Mouse (Mus musculus) neural tube, embryonic 12.5 days (tissue): ENCODE results near the gene Gm10518. TPM values are rescaled to one million over a fixed set of nuclear protein-coding genes. Genes with fewer than 3 reads are reported as not detected.

Source experiments
- ATAC-seq: fragments of 200-750 bp; cut with Nextera tagmentation; 2 replicates; pipeline ENCODE4 v1.8.0; 2017; ENCODE audit warnings: low read depth, mild to moderate bottlenecking, moderate TSS enrichment, moderate library complexity; ENCODE audit not compliant: low FRiP score
- H3K27ac ChIP-seq: fragments of 300-500 bp; sonication (generic); 2 replicates; pipeline ENCODE4 v1.5.1; 2016
- H3K27me3 ChIP-seq: fragments of 300-500 bp; sonication (generic); replicated peaks from 2 replicates; pipeline ENCODE4 v1.6.1; 2016; ENCODE audit warnings: mild to moderate bottlenecking
- H3K36me3 ChIP-seq: fragments of 300-500 bp; sonication (generic); 2 replicates; pipeline ENCODE4 v1.6.1; 2016; ENCODE audit warnings: mild to moderate bottlenecking
- H3K4me1 ChIP-seq: fragments of 300-500 bp; sonication (generic); 2 replicates; pipeline ENCODE4 v1.6.1; 2016
- H3K4me2 ChIP-seq: fragments of 300-500 bp; sonication (generic); replicated peaks from 2 replicates; pipeline ENCODE4 v1.6.1; 2016; ENCODE audit warnings: mild to moderate bottlenecking
- H3K4me3 ChIP-seq: fragments of 300-500 bp; sonication (generic); 2 replicates; pipeline ENCODE4 v1.5.1; 2016
- H3K9ac ChIP-seq: fragments of 300-500 bp; sonication (generic); 2 replicates; pipeline ENCODE4 v1.6.1; 2016; ENCODE audit warnings: mild to moderate bottlenecking
- H3K9me3 ChIP-seq: fragments of 300-500 bp; sonication (generic); 2 replicates; pipeline ENCODE4 v1.6.1; 2016; ENCODE audit warnings: mild to moderate bottlenecking
- WGBS: fragments of 180-500 bp; shearing (Covaris S2); methylation state at CpG from one replicate; pipeline ENCODE4 v1.1.7; 2016; 5-methylcytosine and 5-hydroxymethylcytosine counted together
- polyA plus RNA-seq: library from polyadenylated mRNA; unstranded; fragments of >200 nt; fragmentation: Nextera tagmentation; extraction: Ambion mirVana; gene quantifications from 2 replicates; pipeline ENCODE4 v1.2.1, GENCODE M21; 2016

The Gm10518 gene
- polyA plus RNA-seq: 0.18 TPM in 1 of 2 replicates, not detected in the other

DNA sequence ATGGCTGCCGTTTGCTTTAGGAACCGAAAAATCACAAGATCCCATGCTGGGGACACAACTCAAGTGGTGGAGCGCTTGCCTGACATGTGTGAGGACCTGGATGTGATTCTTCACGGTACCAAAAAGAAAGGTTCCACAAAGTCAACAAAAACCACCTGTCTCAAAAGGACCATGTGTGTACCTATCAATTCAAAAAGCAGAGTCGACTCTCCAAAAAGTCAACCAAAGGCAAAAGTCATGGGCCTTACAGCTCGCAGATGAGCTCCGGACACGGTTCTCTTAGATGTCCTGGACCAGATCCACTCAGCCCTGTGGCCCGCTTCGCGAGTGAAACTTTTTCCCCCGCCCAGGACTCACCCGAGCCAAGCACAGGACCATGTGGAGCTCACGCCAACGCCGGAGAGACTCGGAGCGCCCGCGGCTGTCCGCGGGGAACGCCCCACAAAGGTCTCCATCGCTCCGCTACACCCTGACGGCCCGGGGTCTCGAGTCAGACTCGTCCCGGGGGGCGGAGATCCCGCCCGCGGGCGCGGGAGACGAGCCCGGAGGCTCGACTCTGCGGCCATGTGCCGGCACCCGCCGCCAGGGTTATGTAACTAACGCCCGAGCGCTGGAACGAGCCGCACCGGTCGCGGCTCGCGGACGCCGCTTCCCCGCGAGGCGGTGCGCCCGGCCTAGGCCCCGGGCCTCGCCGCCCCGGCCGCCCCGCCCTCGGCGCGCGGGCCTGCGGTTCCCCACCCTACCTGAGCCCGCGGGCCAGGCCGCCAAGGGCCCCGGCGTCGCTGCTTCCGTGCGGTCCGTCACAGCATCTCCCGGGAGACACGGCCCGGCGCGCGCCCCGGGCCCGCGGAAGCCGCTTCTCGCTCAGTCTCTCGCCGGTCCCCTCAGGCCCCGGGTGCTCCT, at the start of gene Gm10518:
Gene Gm10518, plus strand, starts transcription at position 767 of the 903 bp plus-strand sequence.
- Histone ChIP-seq H3K4me2 (peak within 1 kb of the TSS; percentile 82), H3K9me3 (no peaks in the 10 kb centered on the region), H3K36me3 (peaks cover 9% of the 10 kb centered on the region), H3K9ac (peak within 1 kb of the TSS; percentile 94), H3K27ac (peak within 1 kb of the TSS; percentile 90), H3K27me3 (no peaks in the 10 kb centered on the region), H3K4me3 (peak within 1 kb of the TSS; percentile 85), H3K4me1 (peaks cover 16% of the 10 kb centered on the region)
- peak; percentile 75 for ATAC-seq
- under 1% methylated on average over 94 of the region's 94 CpGs for WGBS

DNA sequence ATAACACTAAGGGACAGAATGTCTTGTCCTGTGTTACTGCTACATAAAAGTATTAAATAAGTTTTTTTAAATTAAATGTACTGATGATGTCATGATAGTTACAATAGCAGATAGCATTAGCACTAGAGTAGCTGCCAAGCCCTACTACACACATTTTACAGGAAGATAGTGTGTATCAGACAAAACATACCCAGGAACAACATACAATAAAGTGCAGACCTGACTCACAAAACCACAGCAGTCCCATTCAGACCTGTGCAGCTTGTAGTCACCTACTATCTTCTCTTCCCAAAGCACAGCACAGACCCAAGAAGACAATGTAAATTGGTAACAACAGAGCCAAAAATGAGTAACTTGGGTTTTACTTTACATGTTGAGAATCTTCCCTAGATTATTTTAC, 46.7 kb upstream of the Gm10518 start:
- ATAC-seq: no peak
- Histone ChIP-seq H3K27ac (no peak overlapping the region), H3K9me3 (no peaks in the 10 kb centered on the region), H3K4me3 (no peak overlapping the region), H3K27me3 (no peaks in the 10 kb centered on the region), H3K4me1 (no peaks in the 10 kb centered on the region), H3K36me3 (peaks cover 77% of the 10 kb centered on the region), H3K4me2 (no peak overlapping the region), H3K9ac (no peak overlapping the region)

DNA sequence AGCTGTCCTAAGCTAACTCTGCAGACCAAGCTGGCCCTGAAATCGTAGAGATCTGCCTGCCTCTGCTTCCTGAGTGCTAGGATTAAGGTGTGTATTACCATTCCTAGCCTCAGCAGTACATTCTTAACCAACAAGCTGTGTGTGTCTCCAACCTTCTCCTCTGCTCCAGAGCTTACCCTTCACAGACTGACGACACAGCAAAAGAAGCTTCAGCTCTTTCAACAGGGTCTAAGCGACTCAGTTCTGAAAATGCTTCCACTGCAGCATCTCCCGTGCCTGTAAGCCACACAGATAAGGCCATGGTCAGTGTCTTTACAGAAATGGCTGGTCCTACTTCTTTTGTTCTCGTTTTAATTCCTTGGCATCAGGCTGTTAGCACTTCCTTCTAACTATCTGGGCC, 43.1 kb upstream of the Gm10518 start:
- 94% methylated on average over 5 of the region's 5 CpGs for WGBS
- H3K27me3 ChIP-seq: no peaks in the 10 kb centered on the region
- peaks cover 80% of the 10 kb centered on the region for H3K36me3 ChIP-seq
- no peak for ATAC-seq
- H3K9me3 ChIP-seq: no peaks in the 10 kb centered on the region
- no peak overlapping the region for H3K27ac ChIP-seq
- H3K4me3 ChIP-seq: no peak overlapping the region
- no peak overlapping the region for H3K9ac ChIP-seq
- H3K4me2 ChIP-seq: no peak overlapping the region
- no peaks in the 10 kb centered on the region for H3K4me1 ChIP-seq

DNA sequence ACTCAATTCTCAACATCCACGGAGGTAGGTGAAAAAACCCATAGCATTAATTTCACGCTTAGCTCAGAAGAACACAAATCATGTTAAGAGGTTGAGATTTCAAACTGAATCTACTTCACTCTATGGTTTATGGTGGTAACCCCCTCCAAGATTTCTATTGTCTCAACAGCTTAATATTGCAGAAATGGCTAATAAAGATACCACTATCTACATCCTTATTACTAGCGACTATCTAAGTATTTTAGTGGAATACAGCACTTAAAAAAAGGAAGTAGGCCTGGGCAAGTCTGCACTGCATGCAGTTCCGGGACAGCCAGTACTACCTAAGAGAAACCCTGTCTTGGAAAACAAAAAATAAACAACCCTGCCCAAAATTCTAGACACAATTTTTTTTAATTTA, 42.6 kb upstream of the Gm10518 start:
- Histone ChIP-seq H3K27ac (no peak overlapping the region), H3K4me1 (no peaks in the 10 kb centered on the region), H3K4me2 (no peak overlapping the region), H3K9me3 (no peaks in the 10 kb centered on the region), H3K9ac (no peak overlapping the region), H3K4me3 (no peak overlapping the region), H3K36me3 (peaks cover 79% of the 10 kb centered on the region), H3K27me3 (no peaks in the 10 kb centered on the region)
- no peak for ATAC-seq
- 87% methylated on average over 4 of the region's 4 CpGs for WGBS

DNA sequence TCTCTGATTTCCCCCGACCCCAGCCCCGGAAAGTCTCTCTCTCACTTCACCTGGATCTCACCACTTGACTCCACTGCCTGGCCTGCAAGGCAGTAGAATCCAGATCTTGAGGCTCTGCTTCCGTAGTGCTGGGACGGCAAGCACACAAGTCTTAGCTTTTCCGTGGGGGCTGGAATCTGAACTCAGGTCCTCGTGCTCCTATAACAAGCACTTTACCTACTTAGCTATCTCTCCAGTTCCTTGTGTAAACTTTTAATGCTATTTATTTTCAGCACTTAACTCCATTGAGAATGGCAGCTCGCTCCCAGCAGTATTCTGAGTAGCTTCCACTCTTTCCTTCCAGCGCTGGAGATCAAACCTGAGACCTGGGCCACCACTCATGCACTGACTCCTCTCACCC, 26.3 kb upstream of the Gm10518 start:
- ATAC-seq: no peak
- no peak overlapping the region for H3K9ac ChIP-seq
- H3K9me3 ChIP-seq: no peaks in the 10 kb centered on the region
- H3K27me3 ChIP-seq: no peaks in the 10 kb centered on the region
- 93% methylated on average over 8 of the region's 8 CpGs for WGBS
- no peak overlapping the region for H3K4me2 ChIP-seq
- H3K27ac ChIP-seq: no peak overlapping the region
- H3K4me1 ChIP-seq: no peaks in the 10 kb centered on the region
- peaks cover 78% of the 10 kb centered on the region for H3K36me3 ChIP-seq
- no peak overlapping the region for H3K4me3 ChIP-seq

DNA sequence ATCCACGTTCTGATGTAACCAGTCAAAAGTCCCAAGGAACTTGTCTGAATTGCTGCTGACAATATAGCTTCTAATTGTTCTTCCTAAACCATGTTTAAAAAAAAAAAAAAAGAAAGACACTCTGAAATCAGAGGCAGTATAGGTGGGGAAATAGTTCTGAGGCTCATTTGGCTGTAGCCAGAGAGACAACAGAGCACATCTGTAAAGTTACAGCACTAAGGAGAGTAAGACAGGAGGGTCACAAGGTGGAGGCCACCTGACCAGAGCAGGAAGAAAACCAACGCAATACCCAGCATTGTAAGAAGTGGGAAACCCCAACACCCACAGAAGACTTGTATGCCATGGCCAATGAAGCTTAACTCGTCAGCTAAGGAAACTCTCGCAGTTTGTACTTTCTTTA, 19.1 kb upstream of the Gm10518 start:
- no peaks in the 10 kb centered on the region for H3K4me1 ChIP-seq
- H3K4me2 ChIP-seq: no peak overlapping the region
- no peaks in the 10 kb centered on the region for H3K9me3 ChIP-seq
- no peak overlapping the region for H3K9ac ChIP-seq
- no peaks in the 10 kb centered on the region for H3K27me3 ChIP-seq
- peaks cover 62% of the 10 kb centered on the region for H3K36me3 ChIP-seq
- ATAC-seq: no peak
- H3K27ac ChIP-seq: no peak overlapping the region
- no peak overlapping the region for H3K4me3 ChIP-seq
- 91% methylated on average over 4 of the region's 4 CpGs for WGBS

DNA sequence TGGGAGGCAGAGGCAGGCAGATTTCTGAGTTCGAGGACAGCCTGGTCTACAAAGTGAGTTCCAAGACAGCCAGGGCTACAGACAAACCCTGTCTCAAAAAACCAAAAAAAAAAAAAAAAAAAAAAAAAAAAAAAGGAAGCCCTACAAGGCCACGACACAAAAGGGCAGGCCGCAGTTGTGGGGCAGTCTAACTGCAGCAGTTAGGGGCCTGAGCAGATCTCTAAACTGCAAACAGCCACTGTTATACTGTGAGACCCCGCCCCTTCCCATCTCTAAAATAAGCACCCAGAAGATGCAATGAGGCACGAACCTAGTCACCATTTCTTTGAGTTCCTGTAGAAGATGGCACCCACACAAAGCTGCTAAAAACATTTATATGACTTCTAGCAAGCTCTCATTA, 17.7 kb upstream of the Gm10518 start:
- H3K4me1 ChIP-seq: no peaks in the 10 kb centered on the region
- 95% methylated on average over 5 of the region's 5 CpGs for WGBS
- H3K9me3 ChIP-seq: no peaks in the 10 kb centered on the region
- H3K4me2 ChIP-seq: no peak overlapping the region
- no peak for ATAC-seq
- H3K27me3 ChIP-seq: no peaks in the 10 kb centered on the region
- H3K36me3 ChIP-seq: peaks cover 60% of the 10 kb centered on the region
- H3K27ac ChIP-seq: no peak overlapping the region
- no peak overlapping the region for H3K9ac ChIP-seq
- no peak overlapping the region for H3K4me3 ChIP-seq

DNA sequence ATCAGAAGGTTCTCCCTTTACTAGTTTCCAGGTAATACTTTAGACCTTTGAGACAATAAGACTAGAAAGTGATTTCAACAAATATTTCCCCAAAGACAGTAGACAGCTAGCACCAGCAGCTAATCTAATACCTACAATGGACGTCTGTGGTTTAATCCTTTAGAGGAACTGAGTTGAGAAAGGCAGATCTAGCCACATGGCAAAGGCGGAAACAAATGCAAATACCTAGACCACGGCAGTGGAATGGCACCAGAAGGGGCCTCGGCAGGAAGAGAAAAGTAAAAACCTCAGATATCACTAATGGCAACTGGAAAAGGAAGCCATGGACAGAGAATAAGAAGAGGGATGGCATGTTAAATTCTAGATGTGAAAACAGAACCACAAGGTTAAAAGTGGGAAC, 15.9 kb upstream of the Gm10518 start:
- no peak for ATAC-seq
- no peak overlapping the region for H3K4me3 ChIP-seq
- H3K27ac ChIP-seq: no peak overlapping the region
- no peaks in the 10 kb centered on the region for H3K4me1 ChIP-seq
- H3K27me3 ChIP-seq: no peaks in the 10 kb centered on the region
- WGBS: 88% methylated on average over 4 of the region's 4 CpGs
- no peak overlapping the region for H3K9ac ChIP-seq
- peaks cover 67% of the 10 kb centered on the region for H3K36me3 ChIP-seq
- H3K4me2 ChIP-seq: no peak overlapping the region
- H3K9me3 ChIP-seq: no peaks in the 10 kb centered on the region

DNA sequence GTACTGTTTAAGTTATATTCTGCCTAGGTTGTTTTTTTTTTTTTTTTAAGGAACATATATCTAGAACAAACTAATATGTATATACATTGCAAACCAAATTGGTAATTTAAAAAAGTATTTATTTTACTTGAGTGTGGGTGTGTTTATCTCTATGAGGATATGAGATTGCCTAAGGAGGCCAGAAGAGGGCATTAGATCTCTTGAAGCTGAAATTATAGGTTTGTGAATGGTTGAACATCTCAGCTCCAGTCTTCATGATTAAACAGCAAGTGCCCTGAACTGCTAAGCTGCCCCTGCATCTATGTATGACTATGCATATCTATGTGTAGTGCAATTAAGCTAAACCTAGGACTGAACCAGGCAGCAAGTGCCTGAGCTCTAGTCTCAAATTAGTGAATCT, 4.4 kb upstream of the Gm10518 start:
- Histone ChIP-seq H3K27me3 (no peaks in the 10 kb centered on the region), H3K36me3 (peaks cover 42% of the 10 kb centered on the region), H3K9ac (no peak overlapping the region), H3K4me2 (no peak overlapping the region), H3K9me3 (no peaks in the 10 kb centered on the region), H3K4me3 (no peak overlapping the region), H3K4me1 (peaks cover 16% of the 10 kb centered on the region), H3K27ac (no peak overlapping the region)
- ATAC-seq: no peak

DNA sequence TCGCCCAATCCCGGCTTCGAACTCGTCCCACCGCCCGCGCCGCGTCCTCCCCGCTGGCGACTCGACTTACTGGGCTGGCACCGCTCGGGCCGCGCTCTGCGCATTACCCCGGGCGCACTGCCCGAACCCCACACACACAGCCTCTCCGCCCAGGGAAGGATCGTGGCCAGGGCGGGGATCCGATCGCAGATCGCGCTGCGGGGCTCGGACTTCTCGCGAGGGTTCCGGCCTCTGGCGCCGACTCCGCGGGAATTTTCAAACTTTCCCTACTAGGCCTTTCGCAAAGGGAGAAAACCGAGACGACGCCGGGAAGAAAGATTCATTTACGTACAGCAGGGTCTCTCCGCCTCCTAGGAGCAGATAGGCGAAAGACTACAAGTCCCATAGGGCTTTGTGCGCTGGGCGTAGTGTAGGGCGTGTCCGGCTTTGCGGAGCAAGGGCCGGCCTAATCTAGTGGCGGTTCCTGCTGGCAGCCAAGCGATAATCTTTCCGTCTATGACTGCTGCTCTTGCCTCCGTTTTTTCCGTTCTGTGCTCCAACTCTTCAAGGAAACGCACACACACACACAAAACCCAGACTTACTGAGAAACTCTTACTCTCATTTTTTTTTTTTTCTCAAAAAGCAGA, 450 bp downstream of the Gm10518 start, which contains the start of gene Ahctf1:
Gene Ahctf1, minus strand, starts transcription at position 168 of the 627 bp plus-strand sequence.
- peak; percentile 99 for ATAC-seq
- no peaks in the 10 kb centered on the region for H3K27me3 ChIP-seq
- no peaks in the 10 kb centered on the region for H3K9me3 ChIP-seq
- H3K4me2 ChIP-seq: peak within 1 kb of the TSS; percentile 82
- peak within 1 kb of the TSS; percentile 90 for H3K27ac ChIP-seq
- peak within 1 kb of the TSS; percentile 94 for H3K9ac ChIP-seq
- peaks cover 16% of the 10 kb centered on the region for H3K4me1 ChIP-seq
- peaks cover 4% of the 10 kb centered on the region; the same call in 1 of the 2 replicates for H3K36me3 ChIP-seq
- peak within 1 kb of the TSS; percentile 85 for H3K4me3 ChIP-seq
- under 1% methylated on average over 56 of the region's 56 CpGs for WGBS

DNA sequence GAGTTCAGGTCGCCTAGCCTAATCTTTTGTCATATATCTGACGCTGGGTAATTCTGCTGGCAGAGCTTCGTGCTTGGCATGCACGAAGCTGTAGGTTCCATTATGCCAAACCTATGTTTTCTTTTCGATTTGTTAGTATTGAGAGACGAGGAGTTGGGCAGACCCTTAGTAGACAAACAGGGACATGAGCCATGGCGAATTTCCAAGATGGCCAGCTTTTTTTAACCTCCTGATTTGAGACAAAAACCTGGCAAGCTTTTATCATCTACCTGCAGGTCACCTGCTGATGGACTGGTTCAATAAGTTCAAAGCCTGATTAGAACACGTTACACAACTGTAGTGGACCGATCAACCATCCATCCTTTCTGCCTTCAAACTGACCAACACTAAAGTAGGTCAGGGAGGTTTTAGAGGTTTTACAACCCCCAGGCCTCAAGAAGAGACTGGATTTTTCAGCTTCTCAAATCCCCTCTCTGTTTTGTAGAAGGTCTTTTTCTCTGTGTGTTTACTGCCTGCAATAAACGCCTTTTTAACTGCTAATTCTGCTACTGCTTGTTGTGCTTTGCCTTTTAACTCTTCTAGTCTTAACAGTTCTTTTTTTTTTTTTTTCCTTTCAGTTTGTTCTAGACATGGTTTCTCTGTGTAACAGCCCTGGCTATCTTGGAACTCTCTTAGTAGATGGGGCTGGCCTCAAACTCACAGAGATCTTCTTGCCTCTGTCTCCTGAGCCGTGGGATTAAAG, 1.1 kb downstream of the Gm10518 start:
- peak; percentile 5 for ATAC-seq
- H3K27ac ChIP-seq: no peak overlapping the region
- 21% methylated on average over 11 of the region's 11 CpGs for WGBS

DNA sequence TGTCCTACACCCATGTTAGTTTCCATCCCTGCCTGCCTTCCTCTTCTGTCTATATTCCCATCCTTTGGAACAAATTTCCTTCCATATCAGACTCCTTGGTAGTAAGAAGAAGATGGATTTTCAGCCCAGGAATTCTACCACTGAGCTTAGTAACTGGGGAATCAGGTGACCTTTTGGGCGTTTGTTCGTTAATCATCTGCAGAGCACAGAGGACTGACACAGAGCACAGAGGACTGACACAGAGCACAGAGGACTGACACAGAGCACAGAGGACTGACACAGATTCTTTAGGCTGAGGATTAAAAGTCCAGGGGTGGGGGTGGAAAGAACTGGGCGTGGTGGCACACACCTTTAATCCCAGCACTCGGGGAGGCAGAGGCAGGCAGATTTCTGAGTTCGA, 2.6 kb downstream of the Gm10518 start:
- Histone ChIP-seq H3K9ac (no peak overlapping the region), H3K36me3 (no peaks in the 10 kb centered on the region)

More for the DNA sequence above, 1.1 kb downstream of the Gm10518 start:
- Histone ChIP-seq H3K4me3 (peak overlapping the region; percentile 85), H3K9me3 (no peaks in the 10 kb centered on the region), H3K9ac (peak overlapping the region; percentile 45; the same call in 1 of the 2 replicates), H3K4me1 (peaks cover 16% of the 10 kb centered on the region), H3K36me3 (no peaks in the 10 kb centered on the region), H3K4me2 (peak overlapping the region; percentile 82), H3K27me3 (no peaks in the 10 kb centered on the region)

More for the DNA sequence above, 2.6 kb downstream of the Gm10518 start:
- no peak for ATAC-seq
- Histone ChIP-seq H3K9me3 (no peaks in the 10 kb centered on the region), H3K4me1 (peaks cover 16% of the 10 kb centered on the region), H3K27me3 (no peaks in the 10 kb centered on the region), H3K4me3 (no peak overlapping the region), H3K4me2 (no peak overlapping the region), H3K27ac (no peak overlapping the region)
- 90% methylated on average over 5 of the region's 5 CpGs for WGBS
